Mouse (Mus musculus): Measurements from ENCODE around the gene Prl2b1. TPM values are rescaled to one million over a fixed set of nuclear protein-coding genes. Genes with fewer than 3 reads are reported as not detected.

Prl2b1 gene
- total and polyA plus RNA-seq, 2 experiments from 2014 or later = not detected

DNA sequence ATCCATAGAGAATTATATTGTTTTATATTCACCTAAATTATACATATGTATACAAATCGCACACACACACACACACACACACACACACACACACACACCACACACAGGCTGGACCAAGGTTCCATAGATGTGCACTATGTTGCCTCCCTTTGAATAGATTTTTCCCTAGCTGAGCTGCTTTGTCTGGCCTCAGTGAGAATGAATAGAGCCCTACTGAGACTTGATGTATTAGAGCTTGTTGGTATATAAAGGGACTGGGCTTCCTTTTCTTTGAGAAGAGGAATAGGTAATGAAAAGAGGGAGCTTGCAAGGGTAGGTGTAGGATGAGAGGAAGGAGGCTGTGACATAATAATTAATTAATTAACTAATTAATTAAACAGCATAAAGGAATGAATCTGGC is 55.7 kb downstream of the Prl2b1 start:
- Histone ChIP-seq H3K4me2 (ENCODE audit: low read depth, low read length) (no peak overlapping the region), H3K9me3 (ENCODE audit: low read length) (no peaks in the 10 kb centered on the region), H3K27me3 (ENCODE audit: insufficient read depth, low read length) (no peaks in the 10 kb centered on the region), H3K27ac (no peak overlapping the region), H3K9ac (replicated peaks; ENCODE audit: low read length) (no peak overlapping the region), H3K4me3 (ENCODE audit: low read length) (no peak overlapping the region), H3K4me1 (ENCODE audit: insufficient read depth, low read length) (no peaks in the 10 kb centered on the region), H3K36me3 (ENCODE audit: insufficient read depth, low read length) (no peaks in the 10 kb centered on the region)
- no peak for ATAC-seq
- TF ChIP-seq CTCF (IDR thresholded peaks at IDR 0.05; ENCODE audit: low read depth) = no peak
- WGBS = 38% methylated on average over 1 of the region's 1 CpGs
- DNase-seq (ENCODE audit: low spot score) = no peak

Other genes with a start within 250 kb of the Prl2b1 start
- not detected in 2 replicates for gene Prl3d3, start 234.1 kb downstream of the Prl2b1 start, total RNA-seq (2014; rRNA removed)
- not detected in 2 replicates for gene Prl3d3, start 234.1 kb downstream of the Prl2b1 start, polyA plus RNA-seq (2015; fragmentation: Nextera tagmentation; extraction: Ambion mirVana)
- not detected in 2 replicates for gene Prl3c1, start 194.2 kb downstream of the Prl2b1 start, total RNA-seq (2014; rRNA removed)
- not detected in 2 replicates for gene Prl3c1, start 194.2 kb downstream of the Prl2b1 start, polyA plus RNA-seq (2015; fragmentation: Nextera tagmentation; extraction: Ambion mirVana)
- gene Prl3b1, start 149.0 kb downstream of the Prl2b1 start, total RNA-seq (2014; rRNA removed) = not detected in 2 replicates
- not detected in 2 replicates for gene Prl3b1, start 149.0 kb downstream of the Prl2b1 start, polyA plus RNA-seq (2015; fragmentation: Nextera tagmentation; extraction: Ambion mirVana)
- gene Prl3a1, start 131.4 kb downstream of the Prl2b1 start, total RNA-seq (2014; rRNA removed) = not detected in 2 replicates
- gene Prl3a1, start 131.4 kb downstream of the Prl2b1 start, polyA plus RNA-seq (2015; fragmentation: Nextera tagmentation; extraction: Ambion mirVana) = not detected in 2 replicates
- gene Prl6a1, start 78.2 kb downstream of the Prl2b1 start, total RNA-seq (2014; rRNA removed) = not detected in 2 replicates
- gene Prl6a1, start 78.2 kb downstream of the Prl2b1 start, polyA plus RNA-seq (2015; fragmentation: Nextera tagmentation; extraction: Ambion mirVana) = not detected in 2 replicates
- gene Prl8a2, start 45.2 kb downstream of the Prl2b1 start, total RNA-seq (2014; rRNA removed) = not detected in 2 replicates
- not detected in 2 replicates for gene Prl8a2, start 45.2 kb downstream of the Prl2b1 start, polyA plus RNA-seq (2015; fragmentation: Nextera tagmentation; extraction: Ambion mirVana)
- not detected in 2 replicates for gene Prl8a6, start 47.8 kb upstream of the Prl2b1 start, total RNA-seq (2014; rRNA removed)
- not detected in 2 replicates for gene Prl8a6, start 47.8 kb upstream of the Prl2b1 start, polyA plus RNA-seq (2015; fragmentation: Nextera tagmentation; extraction: Ambion mirVana)
- gene Prl8a8, start 122.4 kb upstream of the Prl2b1 start, total RNA-seq (2014; rRNA removed) = not detected in 2 replicates
- not detected in 2 replicates for gene Prl8a8, start 122.4 kb upstream of the Prl2b1 start, polyA plus RNA-seq (2015; fragmentation: Nextera tagmentation; extraction: Ambion mirVana)
- gene Prl8a9, start 173.8 kb upstream of the Prl2b1 start, total RNA-seq (2014; rRNA removed) = not detected in 2 replicates
- not detected in 2 replicates for gene Prl8a9, start 173.8 kb upstream of the Prl2b1 start, polyA plus RNA-seq (2015; fragmentation: Nextera tagmentation; extraction: Ambion mirVana)
- not detected in 2 replicates for gene Prl8a1, start 191.3 kb upstream of the Prl2b1 start, total RNA-seq (2014; rRNA removed)
- not detected in 2 replicates for gene Prl8a1, start 191.3 kb upstream of the Prl2b1 start, polyA plus RNA-seq (2015; fragmentation: Nextera tagmentation; extraction: Ambion mirVana)
- not detected in 2 replicates for gene Prl7b1, start 219.7 kb upstream of the Prl2b1 start, total RNA-seq (2014; rRNA removed)
- gene Prl7b1, start 219.7 kb upstream of the Prl2b1 start, polyA plus RNA-seq (2015; fragmentation: Nextera tagmentation; extraction: Ambion mirVana) = not detected in 2 replicates